In the genomic region with DNA sequence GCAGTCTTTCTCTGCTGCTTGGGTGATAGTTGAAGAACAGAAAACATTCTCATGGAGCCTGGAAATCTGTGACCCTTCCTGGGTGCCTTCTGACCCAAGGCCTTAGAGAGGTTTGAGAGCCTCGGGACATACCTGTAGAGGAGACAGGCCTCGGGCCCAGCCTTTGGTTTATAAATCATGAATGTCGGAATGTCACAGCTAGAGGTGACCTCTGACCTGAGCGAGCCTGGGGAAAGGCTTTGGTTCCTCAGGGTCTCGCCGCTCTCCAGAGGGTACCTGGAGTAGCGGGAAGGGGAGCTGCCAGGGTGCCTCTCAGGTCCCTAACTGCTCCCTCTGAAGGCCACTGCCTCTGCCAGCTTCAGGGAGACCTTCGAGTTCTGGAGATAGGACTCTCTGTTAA, we compare ENCODE assay signal across 18 mouse cellular contexts. TPM values are rescaled to one million over a fixed set of nuclear protein-coding genes. Genes with fewer than 3 reads are reported as not detected.
DNase-seq lines count a peak whose midpoint lies in the region; ATAC-seq lines count a peak whose summit lies in the region.
"Had no signal": no experiment of that assay in that cellular context is flagged by ENCODE, and none has a peak within 500 bp of the region (broad histone marks: within the 10 kb centered on the region; RNA-seq: fewer than 3 reads in every experiment).

No protein-coding gene starts in this region.

- 0 out of 2 replicates have a peak overlapping the region, but pooled peaks have one; percentile 30 for H3K27ac ChIP-seq in hindbrain, embryonic 13.5 days
- no peak overlapping the region for H3K27ac ChIP-seq in hindbrain, embryonic 12.5 days
- peak overlapping the region; percentile 72 for H3K27ac ChIP-seq in embryonic facial prominence, embryonic 12.5 days
- H3K27ac ChIP-seq: heart, adult 2 months; hindbrain, embryonic 15.5 days; liver, embryonic 13.5 days had no signal

- no peak for ATAC-seq in hindbrain, embryonic 13.5 days (ENCODE audit: low FRiP score)
- no peak for ATAC-seq in hindbrain, embryonic 12.5 days (ENCODE audit: low FRiP score)
- ATAC-seq in embryonic facial prominence, embryonic 12.5 days (ENCODE audit: insufficient number of reproducible peaks, insufficient read depth, low FRiP score, low TSS enrichment), result no peak
- ATAC-seq: CD4-positive, CD25-positive, alpha-beta regulatory T cell, adult 4 months; intestine, embryonic 16.5 days; lung, postnatal 0 days had no signal

- intact Hi-C loops in left cerebral cortex, postnatal 36 days (cut with DNase I), result loop anchor here (5.0 kb wide), 1 partner anchor 177 kb away; no protein-coding TSS in a partner anchor

- H3K36me3 ChIP-seq in hindbrain, embryonic 13.5 days, result peaks cover 44% of the 10 kb centered on the region
- peaks cover 28% of the 10 kb centered on the region for H3K36me3 ChIP-seq in hindbrain, embryonic 12.5 days
- peaks cover 40% of the 10 kb centered on the region for H3K36me3 ChIP-seq in embryonic facial prominence, embryonic 12.5 days
- H3K36me3 ChIP-seq: G1E; liver, embryonic 13.5 days had no signal

- H3K27me3 ChIP-seq in hindbrain, embryonic 13.5 days, result 0 out of 2 replicates have a peak, but pooled peaks cover 4% of the 10 kb centered on the region
- H3K27me3 ChIP-seq in hindbrain, embryonic 12.5 days, result no peaks in the 10 kb centered on the region
- H3K27me3 ChIP-seq in embryonic facial prominence, embryonic 12.5 days, result no peaks in the 10 kb centered on the region
- H3K27me3 ChIP-seq: hindbrain, embryonic 15.5 days; liver, embryonic 13.5 days had no signal

- peak; percentile 22 for DNase-seq in cerebellum, adult 11-12 months
- DNase-seq in cerebellum, adult 9-11 months, result no peak
- DNase-seq in mesoderm, embryonic 11.5 days (ENCODE audit: low read depth, low spot score), result peak; percentile 55
- DNase-seq in left cerebral cortex, postnatal 36 days (ENCODE audit: low spot score in 2 of 2), result no peak
- no peak for DNase-seq in left cerebral cortex, adult 8-10 months (ENCODE audit: low spot score in 2 of 2)
- DNase-seq: gastrocnemius, postnatal 14 days; heart, adult 2 months; kidney, postnatal 25 days; liver, embryonic 13.5 days; thymus, postnatal 36 days had no signal

- no peak overlapping the region for H3K4me2 ChIP-seq in hindbrain, embryonic 13.5 days
- no peak overlapping the region for H3K4me2 ChIP-seq in hindbrain, embryonic 12.5 days (replicated peaks)
- H3K4me2 ChIP-seq in embryonic facial prominence, embryonic 12.5 days (replicated peaks), result no peak overlapping the region
- H3K4me2 ChIP-seq: hindbrain, embryonic 15.5 days; liver, embryonic 13.5 days had no signal

- WGBS in hindbrain, embryonic 13.5 days, result 37% methylated on average over 8 of the region's 8 CpGs
- 26% methylated on average over 8 of the region's 8 CpGs for WGBS in hindbrain, embryonic 12.5 days
- 13% methylated on average over 8 of the region's 8 CpGs for WGBS in embryonic facial prominence, embryonic 12.5 days

- peaks cover 40% of the 10 kb centered on the region for H3K4me1 ChIP-seq in hindbrain, embryonic 13.5 days (replicated peaks)
- H3K4me1 ChIP-seq in hindbrain, embryonic 12.5 days, result peaks cover 41% of the 10 kb centered on the region
- peaks cover 48% of the 10 kb centered on the region for H3K4me1 ChIP-seq in embryonic facial prominence, embryonic 12.5 days
- H3K4me1 ChIP-seq: liver, embryonic 13.5 days had no signal

- no peaks in the 10 kb centered on the region for H3K9me3 ChIP-seq in hindbrain, embryonic 13.5 days
- no peaks in the 10 kb centered on the region for H3K9me3 ChIP-seq in hindbrain, embryonic 12.5 days (replicated peaks)
- no peaks in the 10 kb centered on the region for H3K9me3 ChIP-seq in embryonic facial prominence, embryonic 12.5 days
- H3K9me3 ChIP-seq: G1E; hindbrain, embryonic 15.5 days; liver, embryonic 13.5 days had no signal

- peak overlapping the region; percentile 13; the same call in 1 of the 2 replicates for H3K9ac ChIP-seq in hindbrain, embryonic 13.5 days
- no peak overlapping the region for H3K9ac ChIP-seq in hindbrain, embryonic 12.5 days
- no peak overlapping the region for H3K9ac ChIP-seq in embryonic facial prominence, embryonic 12.5 days
- H3K9ac ChIP-seq: hindbrain, embryonic 15.5 days; liver, embryonic 13.5 days had no signal

- no peak overlapping the region for H3K4me3 ChIP-seq in hindbrain, embryonic 13.5 days
- H3K4me3 ChIP-seq in hindbrain, embryonic 12.5 days, result no peak overlapping the region
- H3K4me3 ChIP-seq in embryonic facial prominence, embryonic 12.5 days, result no peak overlapping the region
- H3K4me3 ChIP-seq: heart, adult 2 months; hindbrain, embryonic 15.5 days; liver, embryonic 13.5 days had no signal

RNA-seq across cellular contexts. Expression of a gene that starts 21.9 kb away (rescaled TPM):
- 19.2 and 20.0 TPM in 2 replicates for polyA plus RNA-seq in hindbrain, embryonic 13.5 days (2015; fragmentation: Nextera tagmentation; extraction: Ambion mirVana)
- 21.5 and 24.9 TPM in 2 replicates for polyA plus RNA-seq in hindbrain, embryonic 12.5 days (2016; fragmentation: Nextera tagmentation; extraction: Ambion mirVana)
- polyA plus RNA-seq in embryonic facial prominence, embryonic 12.5 days (2016; fragmentation: Nextera tagmentation; extraction: Ambion mirVana), result 18.8 and 19.7 TPM in 2 replicates
- 10 to 100 TPM; 17.6 to 18.9 TPM for total RNA-seq in left cerebral cortex, postnatal 36 days (2021)
- total RNA-seq in left cerebral cortex, adult 8-10 months (2022), result 10 to 100 TPM; 17.4 to 20.0 (median 19.4) TPM
- polyA plus RNA-seq: G1E had no signal

RNA-seq across cellular contexts. Expression of a gene that starts 57.0 kb away (rescaled TPM):
- polyA plus RNA-seq in hindbrain, embryonic 13.5 days (2015; fragmentation: Nextera tagmentation; extraction: Ambion mirVana), result 18.4 and 19.9 TPM in 2 replicates
- polyA plus RNA-seq in hindbrain, embryonic 12.5 days (2016; fragmentation: Nextera tagmentation; extraction: Ambion mirVana), result 17.7 and 21.4 TPM in 2 replicates
- polyA plus RNA-seq in embryonic facial prominence, embryonic 12.5 days (2016; fragmentation: Nextera tagmentation; extraction: Ambion mirVana), result 28.8 and 30.8 TPM in 2 replicates
- 10 to 100 TPM; 53.8 to 56.6 TPM for total RNA-seq in left cerebral cortex, postnatal 36 days (2021)
- total RNA-seq in left cerebral cortex, adult 8-10 months (2022), result 10 to 100 TPM; 48.2 to 54.6 (median 49.8) TPM
- total RNA-seq: G1E had no signal
- polyA plus RNA-seq: G1E had no signal

Comparison
In these comparisons a context has a peak if more than half of its experiments do, and no peak if none do; other contexts are left out.
1. DNase-seq: peak in cerebellum, adult 11-12 months (single experiment) and mesoderm, embryonic 11.5 days (single experiment); none in cerebellum, adult 9-11 months (single experiment), left cerebral cortex, postnatal 36 days (0 of 2) and left cerebral cortex, adult 8-10 months (0 of 2).